Mouse (Mus musculus) lung, postnatal 0 days (tissue): ENCODE data around the gene Epb41l3. TPM values are rescaled to one million over a fixed set of nuclear protein-coding genes. Genes with fewer than 3 reads are reported as not detected.

Experiments
- ATAC-seq: fragments of 200-750 bp; cut with Nextera tagmentation; 2 replicates; pipeline ENCODE4 v1.8.0; 2017; ENCODE audit warnings: moderate library complexity
- DNase-seq: peaks from one replicate; pipeline ENCODE4 v3.0.0-alpha.2; 2016; ENCODE audit warnings: low spot score
- H3K27ac ChIP-seq: fragments of 300-500 bp; sonication (generic); 2 replicates; pipeline ENCODE4 v1.5.1; 2014; ENCODE audit warnings: antibody characterized with exemption, mild to moderate bottlenecking, low read length, mixed read lengths
- H3K27me3 ChIP-seq: fragments of 300-500 bp; sonication (generic); replicated peaks from 2 replicates; pipeline ENCODE4 v1.6.1; 2014; ENCODE audit warnings: low read length, mixed read lengths; ENCODE audit not compliant: insufficient read depth
- H3K36me3 ChIP-seq: fragments of 300-500 bp; sonication (generic); 2 replicates; pipeline ENCODE4 v1.6.1; 2014; ENCODE audit warnings: low read length, mixed read lengths; ENCODE audit not compliant: insufficient read depth
- H3K4me1 ChIP-seq: fragments of 300-500 bp; sonication (generic); 2 replicates; pipeline ENCODE4 v1.6.1; 2014; ENCODE audit warnings: antibody characterized with exemption, low read depth, low read length, mixed read lengths; ENCODE audit not compliant: insufficient read depth
- H3K4me2 ChIP-seq: fragments of 300-500 bp; sonication (generic); replicated peaks from 2 replicates; pipeline ENCODE4 v1.6.1; 2014; ENCODE audit warnings: low read depth, mild to moderate bottlenecking, low read length, moderate library complexity, mixed read lengths
- H3K4me3 ChIP-seq: fragments of 300-500 bp; sonication (generic); 2 replicates; pipeline ENCODE4 v1.5.1; 2014; ENCODE audit warnings: low read depth, low read length
- H3K9ac ChIP-seq: fragments of 300-500 bp; sonication (generic); replicated peaks from 2 replicates; pipeline ENCODE4 v1.6.1; 2014; ENCODE audit warnings: low read depth, mild to moderate bottlenecking
- H3K9me3 ChIP-seq: fragments of 300-500 bp; sonication (generic); 2 replicates; pipeline ENCODE4 v1.6.1; 2016; ENCODE audit warnings: low read length, mixed read lengths
- CTCF ChIP-seq: IDR thresholded peaks from 2 replicates; pipeline ENCODE4 v1.5.1; 2016; ENCODE audit warnings: antibody characterized with exemption, mild to moderate bottlenecking
- EP300 ChIP-seq: IDR thresholded peaks from 2 replicates; pipeline ENCODE4 v1.6.1; 2016; ENCODE audit warnings: antibody characterized with exemption, mild to moderate bottlenecking, control low read depth
- WGBS: fragments of 180-500 bp; shearing (Covaris S2); extraction: QIAGEN DNeasy Blood & Tissue Kit; methylation state at CpG from one replicate; pipeline ENCODE4 v1.1.7; 2014; 5-methylcytosine and 5-hydroxymethylcytosine counted together
- polyA plus RNA-seq: library from polyadenylated mRNA; unstranded; fragments of >200 nt; fragmentation: Nextera tagmentation; extraction: Ambion mirVana; gene quantifications from 2 replicates; pipeline ENCODE4 v1.2.1, GENCODE M21; 2015

Gene Epb41l3
- polyA plus RNA-seq, 1 experiment from 2014 or later, result 10.0 TPM

DNA sequence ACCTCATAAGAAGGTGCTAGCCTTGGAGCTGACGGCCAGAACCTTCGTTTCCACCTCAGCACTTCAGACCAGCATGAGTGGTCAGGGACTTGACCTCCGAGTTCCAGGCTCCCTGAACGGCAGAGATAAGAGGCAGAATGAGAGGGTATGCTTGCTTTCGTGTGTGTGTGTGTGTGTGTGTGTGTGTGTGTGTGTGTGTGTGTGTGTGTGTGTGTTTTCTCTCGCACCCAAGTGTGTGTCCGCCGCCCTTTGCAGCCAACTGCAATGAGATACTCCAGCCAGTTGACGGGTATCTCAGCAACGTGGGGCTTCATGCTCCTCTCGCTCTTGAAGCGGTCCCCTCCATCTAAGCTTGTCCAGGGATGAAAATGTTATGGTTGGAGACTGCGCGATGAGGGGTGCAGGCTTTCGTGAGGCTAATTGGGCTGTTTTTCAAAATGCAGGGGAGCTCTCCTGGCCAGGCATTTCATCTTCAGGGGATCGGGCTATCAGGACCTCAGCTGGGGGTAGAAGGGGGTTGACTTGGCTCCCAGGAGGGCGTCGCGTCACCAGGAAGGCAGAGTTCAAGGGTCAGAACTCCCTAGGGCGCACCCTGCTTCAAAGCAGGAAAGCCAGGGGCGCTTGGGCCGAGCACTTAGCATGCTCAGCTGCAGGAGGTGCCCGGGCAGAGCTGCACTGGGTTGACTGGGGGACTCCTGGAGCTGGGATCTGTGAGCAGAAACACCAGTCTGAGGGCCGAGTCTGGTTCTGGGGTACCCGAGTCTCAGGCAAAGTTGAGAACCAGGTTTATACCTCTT lies 1.5 kb downstream of the Epb41l3 start:
- peaks cover 7% of the 10 kb centered on the region; the same call in 1 of the 2 replicates for H3K27me3 ChIP-seq
- no peak overlapping the region for H3K27ac ChIP-seq
- no peak overlapping the region for H3K9ac ChIP-seq

DNA sequence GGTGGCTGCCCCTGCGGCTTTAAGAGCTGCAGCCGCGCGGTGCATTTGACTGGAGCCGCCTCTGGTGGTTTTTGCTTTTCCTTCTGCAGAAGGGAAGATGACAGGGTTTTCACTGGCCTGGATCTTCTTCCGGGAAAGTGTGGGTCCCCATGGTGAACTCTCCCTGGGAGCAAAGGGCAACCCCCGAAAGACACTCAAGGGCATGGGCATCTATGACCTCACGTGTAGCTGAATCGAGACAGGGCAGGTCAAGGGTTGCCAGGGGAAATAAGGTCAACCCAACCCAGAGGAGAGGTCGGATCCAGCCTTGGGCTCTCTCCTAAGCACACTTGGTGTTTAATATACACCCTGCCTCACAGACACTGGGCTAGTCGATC lies 2.0 kb downstream of the Epb41l3 start:
- Histone ChIP-seq H3K27me3 (peaks cover 7% of the 10 kb centered on the region; the same call in 1 of the 2 replicates), H3K36me3 (no peaks in the 10 kb centered on the region), H3K27ac (no peak overlapping the region), H3K4me1 (no peaks in the 10 kb centered on the region), H3K4me3 (no peak overlapping the region), H3K9ac (no peak overlapping the region), H3K4me2 (peak overlapping the region; percentile 84), H3K9me3 (no peaks in the 10 kb centered on the region)
- WGBS, result 18% methylated on average over 11 of the region's 11 CpGs
- no peak for DNase-seq
- TF ChIP-seq EP300, result no peak
- no peak for TF ChIP-seq CTCF
- ATAC-seq, result no peak

More for the DNA sequence above, 1.5 kb downstream of the Epb41l3 start:
- Histone ChIP-seq H3K4me3 (peak overlapping the region; percentile 35; the same call in 1 of the 2 replicates), H3K36me3 (no peaks in the 10 kb centered on the region), H3K4me2 (peak overlapping the region; percentile 84), H3K9me3 (no peaks in the 10 kb centered on the region), H3K4me1 (no peaks in the 10 kb centered on the region)
- no peak for TF ChIP-seq EP300
- TF ChIP-seq CTCF, result no peak
- WGBS, result 3% methylated on average over 25 of the region's 25 CpGs
- DNase-seq (peak; percentile 15), ATAC-seq (peak; percentile 13)

DNA sequence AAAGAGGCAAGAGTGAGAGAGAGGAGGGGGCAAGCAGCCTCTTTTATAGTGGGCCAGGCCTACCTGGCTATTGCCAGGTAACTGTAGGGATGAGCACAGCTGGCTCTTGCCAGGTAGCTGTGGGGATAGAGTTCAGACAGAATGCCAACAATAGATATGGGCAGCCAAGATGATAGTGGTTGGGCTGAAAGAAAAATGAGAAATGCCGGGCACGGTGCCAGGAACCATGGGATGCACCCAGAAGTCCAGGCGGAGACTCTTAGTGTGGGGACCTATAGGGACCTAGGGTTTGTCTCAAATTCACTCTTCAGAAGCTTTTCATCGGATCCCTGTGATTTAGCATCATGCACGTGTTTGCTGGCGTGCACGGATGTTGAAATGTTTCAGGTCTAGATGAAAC lies 6.8 kb downstream of the Epb41l3 start:
- no peak for DNase-seq
- Histone ChIP-seq H3K36me3 (no peaks in the 10 kb centered on the region), H3K4me1 (no peaks in the 10 kb centered on the region), H3K27ac (no peak overlapping the region), H3K4me2 (no peak overlapping the region), H3K4me3 (no peak overlapping the region), H3K27me3 (no peaks in the 10 kb centered on the region; the same call in 1 of the 2 replicates), H3K9me3 (no peaks in the 10 kb centered on the region), H3K9ac (no peak overlapping the region)
- no peak for TF ChIP-seq EP300
- no peak for TF ChIP-seq CTCF
- no peak for ATAC-seq
- 76% methylated on average over 7 of the region's 7 CpGs for WGBS

DNA sequence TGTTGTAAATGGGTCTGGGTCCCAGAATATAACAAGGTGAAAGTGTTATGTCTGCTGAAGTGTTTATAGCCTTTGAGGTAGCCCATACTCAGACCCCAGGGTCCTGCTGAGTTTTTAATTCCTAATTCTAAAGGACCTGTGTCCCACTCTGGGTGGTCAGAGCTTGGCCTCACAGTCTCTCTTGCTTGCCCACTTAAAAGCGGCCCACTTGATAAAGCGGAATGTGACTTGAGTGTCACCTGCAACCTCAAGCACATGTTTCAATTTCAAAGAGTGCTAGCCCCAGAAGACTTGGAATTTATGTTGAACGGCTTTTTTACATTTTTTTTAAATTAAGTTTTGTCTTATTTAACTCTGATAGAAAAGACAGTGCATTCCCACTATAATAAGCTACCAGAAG lies 16.1 kb downstream of the Epb41l3 start:
- H3K9ac ChIP-seq, result no peak overlapping the region
- H3K27me3 ChIP-seq, result no peaks in the 10 kb centered on the region
- H3K36me3 ChIP-seq, result no peaks in the 10 kb centered on the region
- H3K27ac ChIP-seq, result no peak overlapping the region
- no peak overlapping the region for H3K4me3 ChIP-seq
- DNase-seq, result peak; percentile 50
- no peaks in the 10 kb centered on the region for H3K9me3 ChIP-seq
- no peaks in the 10 kb centered on the region for H3K4me1 ChIP-seq
- TF ChIP-seq EP300, result no peak
- no peak for TF ChIP-seq CTCF
- no peak overlapping the region for H3K4me2 ChIP-seq
- peak; percentile 59; the same call in 1 of the 2 replicates for ATAC-seq
- 57% methylated on average over 3 of the region's 3 CpGs for WGBS

DNA sequence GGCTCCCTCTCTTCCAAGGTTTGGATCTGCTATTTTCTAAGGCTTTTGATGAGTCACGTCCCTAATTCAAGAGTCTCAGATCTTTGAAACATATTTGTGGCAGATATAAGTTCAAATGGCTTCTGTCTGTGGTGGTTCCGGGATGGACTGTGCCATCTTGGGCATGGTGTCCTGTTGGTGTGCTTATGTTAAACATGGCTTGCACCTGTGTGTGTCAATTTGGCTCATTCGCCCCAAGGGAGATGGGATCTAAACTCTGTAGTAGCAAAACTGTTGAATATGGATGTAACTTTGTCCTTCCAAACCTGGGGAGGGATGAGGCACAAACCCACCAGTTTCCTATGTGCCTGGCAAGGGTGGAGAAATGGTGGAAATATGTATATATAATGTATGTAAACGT lies 21.6 kb downstream of the Epb41l3 start:
- no peaks in the 10 kb centered on the region for H3K27me3 ChIP-seq
- no peak overlapping the region for H3K9ac ChIP-seq
- H3K4me3 ChIP-seq, result no peak overlapping the region
- DNase-seq (no peak), ATAC-seq (no peak)
- H3K9me3 ChIP-seq, result no peaks in the 10 kb centered on the region
- TF ChIP-seq CTCF, result no peak
- no peak overlapping the region for H3K27ac ChIP-seq
- no peaks in the 10 kb centered on the region for H3K36me3 ChIP-seq
- no peaks in the 10 kb centered on the region for H3K4me1 ChIP-seq
- WGBS, result 84% methylated on average over 4 of the region's 4 CpGs
- H3K4me2 ChIP-seq, result no peak overlapping the region

DNA sequence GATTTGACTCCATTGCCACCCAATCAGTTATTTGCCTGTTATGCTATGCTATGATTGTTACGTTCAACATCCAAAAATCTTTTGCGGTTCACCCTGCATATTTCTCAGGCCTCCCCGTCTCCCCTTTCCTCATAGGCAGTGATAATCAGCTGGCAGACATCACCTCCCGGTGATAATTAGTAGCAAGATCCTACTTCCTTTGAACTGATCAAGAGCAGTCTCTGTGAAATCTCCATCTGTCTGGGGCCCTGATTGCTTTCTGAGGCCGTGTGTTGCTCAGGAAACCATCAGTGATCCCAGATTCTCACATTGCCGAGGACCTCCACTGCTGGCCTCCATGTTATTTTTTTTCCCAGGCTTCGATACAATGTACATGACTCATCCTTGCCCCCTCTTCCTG lies 22.5 kb downstream of the Epb41l3 start:
- H3K27me3 ChIP-seq, result no peaks in the 10 kb centered on the region
- TF ChIP-seq CTCF (no peak), EP300 (no peak)
- H3K4me1 ChIP-seq, result no peaks in the 10 kb centered on the region
- H3K9me3 ChIP-seq, result no peaks in the 10 kb centered on the region
- H3K4me2 ChIP-seq, result no peak overlapping the region
- no peak for ATAC-seq
- WGBS, result 59% methylated on average over 7 of the region's 7 CpGs
- no peak overlapping the region for H3K9ac ChIP-seq
- no peak overlapping the region for H3K27ac ChIP-seq
- no peak overlapping the region for H3K4me3 ChIP-seq
- no peak for DNase-seq
- no peaks in the 10 kb centered on the region for H3K36me3 ChIP-seq
